Mouse (Mus musculus) midbrain, embryonic 15.5 days (tissue): ENCODE results near the gene Tgfbr1. TPM values are rescaled to one million over a fixed set of nuclear protein-coding genes. Genes with fewer than 3 reads are reported as not detected.

ENCODE experiments used
- ATAC-seq: fragments of 200-750 bp; cut with Nextera tagmentation; replicated peaks from 2 replicates; pipeline ENCODE4 v1.8.0; 2017; ENCODE audit warnings: moderate TSS enrichment
- H3K27ac ChIP-seq: fragments of 300-500 bp; sonication (generic); 2 replicates; pipeline ENCODE4 v1.5.1; 2015; ENCODE audit warnings: mild to moderate bottlenecking, inconsistent platforms
- H3K27me3 ChIP-seq: fragments of 300-500 bp; sonication (generic); replicated peaks from 2 replicates; pipeline ENCODE4 v1.6.1; 2015; ENCODE audit warnings: inconsistent platforms
- H3K36me3 ChIP-seq: fragments of 300-500 bp; sonication (generic); replicated peaks from 2 replicates; pipeline ENCODE4 v1.6.1; 2015; ENCODE audit warnings: inconsistent platforms
- H3K4me1 ChIP-seq: fragments of 300-500 bp; sonication (generic); 2 replicates; pipeline ENCODE4 v1.6.1; 2015; ENCODE audit warnings: inconsistent platforms
- H3K4me2 ChIP-seq: fragments of 300-500 bp; sonication (generic); 2 replicates; pipeline ENCODE4 v1.6.1; 2015; ENCODE audit warnings: inconsistent platforms, mild to moderate bottlenecking, moderate library complexity
- H3K4me3 ChIP-seq: fragments of 300-500 bp; sonication (generic); 2 replicates; pipeline ENCODE4 v1.5.1; 2015; ENCODE audit warnings: mild to moderate bottlenecking, inconsistent platforms
- H3K9ac ChIP-seq: fragments of 300-500 bp; sonication (generic); 2 replicates; pipeline ENCODE4 v1.6.1; 2015; ENCODE audit warnings: mild to moderate bottlenecking, inconsistent platforms
- H3K9me3 ChIP-seq: fragments of 300-500 bp; sonication (generic); 2 replicates; pipeline ENCODE4 v1.6.1; 2016; ENCODE audit warnings: inconsistent platforms
- WGBS: fragments of 180-500 bp; shearing (Covaris S2); methylation state at CpG from one replicate; pipeline ENCODE4 v1.1.7; 2015; ENCODE audit warnings: mixed read lengths; 5-methylcytosine and 5-hydroxymethylcytosine counted together
- polyA plus RNA-seq: library from polyadenylated mRNA; unstranded; fragments of >200 nt; fragmentation: Nextera tagmentation; extraction: Ambion mirVana; gene quantifications from 2 replicates; pipeline ENCODE4 v1.2.1, GENCODE M21; 2015

The Tgfbr1 gene
- 36.4 and 37.5 TPM in 2 replicates for polyA plus RNA-seq

GRCm38 (mm10) chr4:47352803-47353388 lies at the start of gene Tgfbr1:
Tgfbr1 (plus strand) TSS chr4:47353222.
- WGBS = under 1% methylated on average over 65 of the region's 65 CpGs
- H3K36me3 ChIP-seq = no peaks in the 10 kb centered on the region
- H3K4me3 ChIP-seq = peak within 1 kb of the TSS; percentile 86
- H3K27ac ChIP-seq = peak within 1 kb of the TSS; percentile 84
- H3K9ac ChIP-seq = peak within 1 kb of the TSS; percentile 82
- peak; percentile 99 for ATAC-seq
- H3K4me2 ChIP-seq = peak within 1 kb of the TSS; percentile 96
- no peaks in the 10 kb centered on the region for H3K27me3 ChIP-seq
- peaks cover 23% of the 10 kb centered on the region for H3K4me1 ChIP-seq
- H3K9me3 ChIP-seq = no peaks in the 10 kb centered on the region

- H3K27me3 ChIP-seq = no peaks in the 10 kb centered on the region
- ATAC-seq = no peak
- H3K27ac ChIP-seq = no peak overlapping the region
- no peak overlapping the region for H3K4me3 ChIP-seq
- H3K9ac ChIP-seq = no peak overlapping the region
- 0 out of 2 replicates have a peak, but pooled peaks cover 4% of the 10 kb centered on the region for H3K9me3 ChIP-seq
- no peaks in the 10 kb centered on the region for H3K36me3 ChIP-seq
- H3K4me1 ChIP-seq = no peaks in the 10 kb centered on the region
- no peak overlapping the region for H3K4me2 ChIP-seq
- WGBS = 81% methylated on average over 5 of the region's 5 CpGs
Measured at GRCm38 (mm10) chr4:47303340-47303998, 49.6 kb upstream of the Tgfbr1 start.

GRCm38 (mm10) chr4:47309886-47310625 lies 43.0 kb upstream of the Tgfbr1 start:
- ATAC-seq = no peak
- no peak overlapping the region for H3K27ac ChIP-seq
- 90% methylated on average over 12 of the region's 12 CpGs for WGBS
- H3K4me1 ChIP-seq = no peaks in the 10 kb centered on the region
- no peak overlapping the region for H3K9ac ChIP-seq
- no peaks in the 10 kb centered on the region for H3K36me3 ChIP-seq
- no peaks in the 10 kb centered on the region for H3K9me3 ChIP-seq
- H3K4me3 ChIP-seq = no peak overlapping the region
- no peaks in the 10 kb centered on the region for H3K27me3 ChIP-seq
- no peak overlapping the region for H3K4me2 ChIP-seq

- Histone ChIP-seq H3K4me2 (no peak overlapping the region), H3K36me3 (no peaks in the 10 kb centered on the region), H3K4me1 (no peaks in the 10 kb centered on the region), H3K4me3 (no peak overlapping the region), H3K9me3 (no peaks in the 10 kb centered on the region), H3K27ac (no peak overlapping the region), H3K9ac (no peak overlapping the region), H3K27me3 (no peaks in the 10 kb centered on the region)
- WGBS = 75% methylated on average over 6 of the region's 6 CpGs
- no peak for ATAC-seq
Measured at GRCm38 (mm10) chr4:47310812-47311211, 42.2 kb upstream of the Tgfbr1 start.

- no peaks in the 10 kb centered on the region for H3K27me3 ChIP-seq
- H3K4me2 ChIP-seq = no peak overlapping the region
- H3K27ac ChIP-seq = no peak overlapping the region
- no peaks in the 10 kb centered on the region for H3K36me3 ChIP-seq
- H3K9me3 ChIP-seq = no peaks in the 10 kb centered on the region
- WGBS = 92% methylated on average over 6 of the region's 6 CpGs
- ATAC-seq = no peak
- H3K9ac ChIP-seq = no peak overlapping the region
- no peak overlapping the region for H3K4me3 ChIP-seq
- no peaks in the 10 kb centered on the region for H3K4me1 ChIP-seq
Measured at GRCm38 (mm10) chr4:47311467-47311866, 41.6 kb upstream of the Tgfbr1 start.

- no peaks in the 10 kb centered on the region for H3K9me3 ChIP-seq
- WGBS = 50% methylated on average over 7 of the region's 7 CpGs
- H3K36me3 ChIP-seq = no peaks in the 10 kb centered on the region
- no peak for ATAC-seq
- no peak overlapping the region for H3K9ac ChIP-seq
- H3K27ac ChIP-seq = no peak overlapping the region
- H3K4me3 ChIP-seq = no peak overlapping the region
- no peaks in the 10 kb centered on the region for H3K27me3 ChIP-seq
- H3K4me2 ChIP-seq = no peak overlapping the region
- no peaks in the 10 kb centered on the region for H3K4me1 ChIP-seq
Measured at GRCm38 (mm10) chr4:47311929-47312328, 41.1 kb upstream of the Tgfbr1 start.

GRCm38 (mm10) chr4:47312676-47313075 lies 40.3 kb upstream of the Tgfbr1 start:
- Histone ChIP-seq H3K4me2 (no peak overlapping the region), H3K27ac (no peak overlapping the region), H3K27me3 (no peaks in the 10 kb centered on the region), H3K36me3 (no peaks in the 10 kb centered on the region), H3K9ac (no peak overlapping the region), H3K9me3 (no peaks in the 10 kb centered on the region), H3K4me1 (no peaks in the 10 kb centered on the region), H3K4me3 (no peak overlapping the region)
- ATAC-seq = no peak
- WGBS = 75% methylated on average over 14 of the region's 14 CpGs

- Histone ChIP-seq H3K27me3 (no peaks in the 10 kb centered on the region), H3K9ac (no peak overlapping the region), H3K36me3 (no peaks in the 10 kb centered on the region), H3K9me3 (no peaks in the 10 kb centered on the region), H3K4me3 (no peak overlapping the region), H3K27ac (no peak overlapping the region), H3K4me2 (no peak overlapping the region), H3K4me1 (no peaks in the 10 kb centered on the region)
- 83% methylated on average over 8 of the region's 8 CpGs for WGBS
- no peak for ATAC-seq
Measured at GRCm38 (mm10) chr4:47313710-47314410, 39.2 kb upstream of the Tgfbr1 start.

GRCm38 (mm10) chr4:47315458-47315857 lies 37.6 kb upstream of the Tgfbr1 start:
- ATAC-seq = no peak
- Histone ChIP-seq H3K4me2 (no peak overlapping the region), H3K27me3 (no peaks in the 10 kb centered on the region), H3K9ac (no peak overlapping the region), H3K4me3 (no peak overlapping the region), H3K9me3 (no peaks in the 10 kb centered on the region), H3K36me3 (no peaks in the 10 kb centered on the region), H3K27ac (no peak overlapping the region), H3K4me1 (no peaks in the 10 kb centered on the region)
- 79% methylated on average over 2 of the region's 2 CpGs for WGBS

GRCm38 (mm10) chr4:47316432-47316831 lies 36.6 kb upstream of the Tgfbr1 start:
- Histone ChIP-seq H3K9me3 (no peaks in the 10 kb centered on the region), H3K36me3 (no peaks in the 10 kb centered on the region), H3K27me3 (no peaks in the 10 kb centered on the region), H3K4me3 (no peak overlapping the region), H3K4me1 (no peaks in the 10 kb centered on the region), H3K4me2 (no peak overlapping the region), H3K27ac (no peak overlapping the region), H3K9ac (no peak overlapping the region)
- no peak for ATAC-seq
- 81% methylated on average over 6 of the region's 6 CpGs for WGBS

GRCm38 (mm10) chr4:47319561-47320321 lies 33.3 kb upstream of the Tgfbr1 start:
- Histone ChIP-seq H3K27me3 (no peaks in the 10 kb centered on the region), H3K4me1 (no peaks in the 10 kb centered on the region), H3K36me3 (no peaks in the 10 kb centered on the region), H3K4me2 (no peak overlapping the region), H3K9ac (no peak overlapping the region), H3K27ac (no peak overlapping the region), H3K4me3 (no peak overlapping the region), H3K9me3 (no peaks in the 10 kb centered on the region)
- WGBS = 85% methylated on average over 10 of the region's 10 CpGs
- ATAC-seq = no peak

- no peak for ATAC-seq
- no peak overlapping the region for H3K4me2 ChIP-seq
- H3K4me1 ChIP-seq = no peaks in the 10 kb centered on the region
- no peaks in the 10 kb centered on the region for H3K27me3 ChIP-seq
- 79% methylated on average over 3 of the region's 3 CpGs for WGBS
- no peak overlapping the region for H3K4me3 ChIP-seq
- no peaks in the 10 kb centered on the region for H3K36me3 ChIP-seq
- H3K9ac ChIP-seq = no peak overlapping the region
- no peak overlapping the region for H3K27ac ChIP-seq
- no peaks in the 10 kb centered on the region for H3K9me3 ChIP-seq
Measured at GRCm38 (mm10) chr4:47322315-47322714, 30.7 kb upstream of the Tgfbr1 start.
